Mouse (Mus musculus) testis, adult 2 months (tissue): ENCODE results near the gene Cdk9.

Source experiments
- CTCF ChIP-seq: fragments of 200-500 bp; IDR thresholded peaks from 2 replicates; pipeline ENCODE4 v1.5.1; 2012; ENCODE audit warnings: low read depth, mild to moderate bottlenecking, inconsistent platforms, low read length, moderate library complexity; ENCODE audit not compliant: control insufficient read depth, insufficient read depth, insufficient replicate concordance
- POLR2A ChIP-seq: fragments of 200-500 bp; IDR thresholded peaks from 2 replicates; pipeline ENCODE4 v1.6.1; 2012; ENCODE audit warnings: low read depth, mild to moderate bottlenecking, inconsistent platforms, low read length, moderate library complexity; ENCODE audit not compliant: control insufficient read depth

DNA sequence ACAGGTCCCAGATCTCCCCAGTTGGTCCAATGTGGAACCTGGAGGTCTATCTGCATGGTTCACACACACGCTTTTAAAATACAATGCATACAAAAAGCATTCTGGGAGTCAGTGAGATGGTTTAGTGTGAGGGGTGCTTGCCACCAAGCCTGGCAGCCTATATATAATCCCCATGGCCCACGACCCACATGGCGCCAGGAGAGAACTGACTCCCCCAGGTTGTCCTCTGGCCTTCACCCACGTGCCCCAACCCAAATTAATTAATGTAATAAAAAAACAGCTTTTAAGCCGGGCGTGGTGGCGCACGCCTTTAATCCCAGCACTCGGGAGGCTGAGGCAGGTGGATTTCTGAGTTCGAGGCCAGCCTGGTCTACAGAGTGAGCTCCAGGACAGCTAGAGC, 29.2 kb downstream of the Cdk9 start:
- TF ChIP-seq POLR2A: no peak
- TF ChIP-seq CTCF: no peak
